Mouse (Mus musculus) CH12.LX (cell line): ENCODE results near the gene Gas2l1.

Experiments used
- CHD1 ChIP-seq: IDR thresholded peaks from 2 replicates; pipeline ENCODE4 v1.6.1; 2012; ENCODE audit warnings: low read depth, low read length, improper control_type of control experiment, inconsistent platforms
- CTCF ChIP-seq, 2 experiments: IDR thresholded peaks in 1 of 2; conservative IDR thresholded peaks in 1 of 2; 2 replicates each; pipeline ENCODE4 v1.5.1; 2011 to 2012; ENCODE audit warnings: low read depth in 2 of 2, low read length in 2 of 2, improper control_type of control experiment in 1 of 2, inconsistent platforms in 1 of 2, mild to moderate bottlenecking in 1 of 2, moderate library complexity in 1 of 2
- E2F4 ChIP-seq: IDR thresholded peaks from 2 replicates; pipeline ENCODE4 v1.6.1; 2011; ENCODE audit warnings: low read depth, low read length, improper control_type of control experiment; ENCODE audit not compliant: insufficient replicate concordance
- GABPA ChIP-seq: IDR thresholded peaks from 2 replicates; pipeline ENCODE4 v1.6.1; 2012; ENCODE audit warnings: low read depth, low read length, improper control_type of control experiment, inconsistent platforms; ENCODE audit not compliant: insufficient replicate concordance
- POLR2A ChIP-seq: IDR thresholded peaks from 2 replicates; pipeline ENCODE4 v1.6.1; 2011; ENCODE audit warnings: low read depth, mild to moderate bottlenecking, improper control_type of control experiment, low read length
- POLR2AphosphoS2 ChIP-seq: IDR thresholded peaks from 2 replicates; pipeline ENCODE4 v1.6.1; 2011; ENCODE audit warnings: low read depth, low read length, improper control_type of control experiment
- ZNF384 ChIP-seq: IDR thresholded peaks from 2 replicates; pipeline ENCODE4 v1.6.1; 2012; ENCODE audit warnings: low read depth, low read length, improper control_type of control experiment, inconsistent platforms

DNA sequence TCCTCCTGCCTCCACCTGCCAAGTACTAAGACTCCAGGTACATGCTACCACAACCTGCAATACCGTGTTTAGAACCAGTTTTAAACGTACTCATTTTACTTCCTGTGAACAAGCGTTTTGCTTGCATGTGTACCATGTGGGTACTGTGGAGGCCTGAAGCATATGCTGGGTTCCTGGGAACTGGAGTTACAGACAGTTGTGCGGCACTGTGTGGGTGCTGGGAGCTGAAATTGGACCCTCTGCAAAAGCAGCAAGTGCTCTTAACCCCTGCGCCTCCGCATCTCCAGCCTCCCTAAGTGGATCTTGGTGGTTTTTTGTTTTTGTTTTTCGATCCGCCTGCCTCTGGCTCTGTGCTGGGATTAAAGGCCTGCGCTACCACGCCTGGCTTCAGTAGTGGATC is 13.5 kb downstream of the Gas2l1 start:
- TF ChIP-seq CTCF (conservative IDR thresholded peaks at IDR 0.05 in 1 of 2, IDR thresholded peaks at IDR 0.05 in 1 of 2; ENCODE audit: low read depth in 2 of 2, low read length in 2 of 2), result no peak
- TF ChIP-seq POLR2A, result no peak
- TF ChIP-seq ZNF384, result no peak
- no peak for TF ChIP-seq E2F4
- no peak for TF ChIP-seq POLR2AphosphoS2
- TF ChIP-seq GABPA, result no peak
- TF ChIP-seq CHD1, result no peak
